Mouse (Mus musculus) G1E-ER4 (cell line): ENCODE data around the gene Dnm2. TPM values are rescaled to one million over a fixed set of nuclear protein-coding genes. Genes with fewer than 3 reads are reported as not detected.

Experiments
- GATA1 ChIP-seq: IDR thresholded peaks from one replicate; pipeline ENCODE4 v1.8.0; 2012; ENCODE audit warnings: low read length, inconsistent platforms
- polyA plus RNA-seq: library from polyadenylated mRNA; stranded (reverse); fragments of >175 nt; gene quantifications from 2 replicates; pipeline ENCODE4 v1.2.3, GENCODE M21; 2012

Gene Dnm2
- 408 and 485 TPM in 2 replicates for polyA plus RNA-seq

GRCm38 (mm10) chr9:21424631-21425555 lies at the start of gene Dnm2:
TSS of gene Dnm2 (plus strand) at chr9:21424908.
- no peak for TF ChIP-seq GATA1

GRCm38 (mm10) chr9:21379195-21379594 lies 45.5 kb upstream of the Dnm2 start:
- TF ChIP-seq GATA1, result peak; percentile 26

- TF ChIP-seq GATA1, result no peak
Measured at GRCm38 (mm10) chr9:21380868-21381267, 43.8 kb upstream of the Dnm2 start.

GRCm38 (mm10) chr9:21383966-21384365 lies 40.7 kb upstream of the Dnm2 start:
- TF ChIP-seq GATA1, result no peak

GRCm38 (mm10) chr9:21392646-21393175 lies 32.0 kb upstream of the Dnm2 start:
- no peak for TF ChIP-seq GATA1

GRCm38 (mm10) chr9:21395692-21396091 lies 29.0 kb upstream of the Dnm2 start:
- TF ChIP-seq GATA1, result no peak

GRCm38 (mm10) chr9:21397170-21397569 lies 27.5 kb upstream of the Dnm2 start:
- no peak for TF ChIP-seq GATA1

- no peak for TF ChIP-seq GATA1
Measured at GRCm38 (mm10) chr9:21401042-21401441, 23.7 kb upstream of the Dnm2 start.

GRCm38 (mm10) chr9:21402764-21403253 lies 21.9 kb upstream of the Dnm2 start:
- no peak for TF ChIP-seq GATA1

GRCm38 (mm10) chr9:21403745-21404144 lies 21.0 kb upstream of the Dnm2 start:
- TF ChIP-seq GATA1, result no peak

GRCm38 (mm10) chr9:21405525-21405924 lies 19.2 kb upstream of the Dnm2 start:
- TF ChIP-seq GATA1, result no peak

GRCm38 (mm10) chr9:21407951-21408350 lies 16.8 kb upstream of the Dnm2 start:
- TF ChIP-seq GATA1, result no peak

- no peak for TF ChIP-seq GATA1
Measured at GRCm38 (mm10) chr9:21408624-21409023, 16.1 kb upstream of the Dnm2 start.

GRCm38 (mm10) chr9:21409592-21410317 lies 15.0 kb upstream of the Dnm2 start:
- no peak for TF ChIP-seq GATA1

GRCm38 (mm10) chr9:21411669-21412550 lies 12.8 kb upstream of the Dnm2 start, which contains the start of gene Qtrt1:
TSS of gene Qtrt1 (plus strand) at chr9:21411837.
- TF ChIP-seq GATA1, result no peak
